Mouse (Mus musculus) CH12F3 (cell line): Measurements from ENCODE around the gene Zswim3.
"Not testable (repeated sequence)": the region's sequence is repeated elsewhere in the genome, so short reads cannot be mapped to it uniquely, and the experiment has no call there.

Experiments
- in situ Hi-C: fragments of 300-500 bp; cut with MboI; formaldehyde crosslinking; loops from 2 replicates; pipeline ENCODE4 v1.14.3; 2020; ENCODE audit warnings: low sequenced_read_pairs

Gene Zswim3

GRCm38 (mm10) chr2:164835164-164835563 is 30.3 kb downstream of the Zswim3 start:
- in situ Hi-C loops, result no loop called here

- in situ Hi-C loops, result no loop called here
Measured at GRCm38 (mm10) chr2:164845782-164846181, 40.9 kb downstream of the Zswim3 start.

- in situ Hi-C loops, result no loop called here
Measured at GRCm38 (mm10) chr2:164850061-164850460, 45.2 kb downstream of the Zswim3 start.

- in situ Hi-C loops, result not testable (repeated sequence)
Measured at GRCm38 (mm10) chr2:164855572-164855971, 50.7 kb downstream of the Zswim3 start.

- in situ Hi-C loops, result no loop called here
Measured at GRCm38 (mm10) chr2:164856309-164857100, 51.6 kb downstream of the Zswim3 start.

- in situ Hi-C loops, result no loop called here
Measured at GRCm38 (mm10) chr2:164857101-164857821, 52.4 kb downstream of the Zswim3 start, which contains the start of gene Pltp. Gene Pltp, minus strand, starts transcription at chr2:164857711.

GRCm38 (mm10) chr2:164857842-164858553 is 53.1 kb downstream of the Zswim3 start:
- in situ Hi-C loops, result no loop called here

- in situ Hi-C loops, result no loop called here
Measured at GRCm38 (mm10) chr2:164859155-164859554, 54.3 kb downstream of the Zswim3 start.

- in situ Hi-C loops, result no loop called here
Measured at GRCm38 (mm10) chr2:164859640-164860432, 54.9 kb downstream of the Zswim3 start.

- in situ Hi-C loops, result no loop called here
Measured at GRCm38 (mm10) chr2:164861094-164861493, 56.2 kb downstream of the Zswim3 start.

- in situ Hi-C loops, result no loop called here
Measured at GRCm38 (mm10) chr2:164862179-164862861, 57.4 kb downstream of the Zswim3 start.

- in situ Hi-C loops, result not testable (repeated sequence)
Measured at GRCm38 (mm10) chr2:164863411-164863810, 58.5 kb downstream of the Zswim3 start.

GRCm38 (mm10) chr2:164864593-164864992 is 59.7 kb downstream of the Zswim3 start:
- in situ Hi-C loops, result no loop called here

GRCm38 (mm10) chr2:164866741-164867551 is 62.0 kb downstream of the Zswim3 start:
- in situ Hi-C loops, result no loop called here

- in situ Hi-C loops, result no loop called here
Measured at GRCm38 (mm10) chr2:164867566-164867965, 62.7 kb downstream of the Zswim3 start.

GRCm38 (mm10) chr2:164868491-164868890 is 63.6 kb downstream of the Zswim3 start:
- in situ Hi-C loops, result no loop called here
